Mouse (Mus musculus) left cerebral cortex, adult 8-10 months (tissue): ENCODE measurements around the gene Dnajc21. TPM values are rescaled to one million over a fixed set of nuclear protein-coding genes. Genes with fewer than 3 reads are reported as not detected.
"Not testable (repeated sequence)": the region's sequence is repeated elsewhere in the genome, so short reads cannot be mapped to it uniquely, and the experiment has no call there.

Source experiments
- DNase-seq, 2 experiments: peaks; one replicate each; pipeline ENCODE4 v3.0.0; 2022; ENCODE audit warnings: low spot score in 2 of 2
- total RNA-seq, 4 experiments: library from RNA; stranded (reverse); gene quantifications; 2 replicates each; pipeline ENCODE4 v1.2.4; 2022

Dnajc21 gene
- total RNA-seq, result 10 to 100 TPM; 22.3 to 27.0 (median 24.7) TPM

DNA sequence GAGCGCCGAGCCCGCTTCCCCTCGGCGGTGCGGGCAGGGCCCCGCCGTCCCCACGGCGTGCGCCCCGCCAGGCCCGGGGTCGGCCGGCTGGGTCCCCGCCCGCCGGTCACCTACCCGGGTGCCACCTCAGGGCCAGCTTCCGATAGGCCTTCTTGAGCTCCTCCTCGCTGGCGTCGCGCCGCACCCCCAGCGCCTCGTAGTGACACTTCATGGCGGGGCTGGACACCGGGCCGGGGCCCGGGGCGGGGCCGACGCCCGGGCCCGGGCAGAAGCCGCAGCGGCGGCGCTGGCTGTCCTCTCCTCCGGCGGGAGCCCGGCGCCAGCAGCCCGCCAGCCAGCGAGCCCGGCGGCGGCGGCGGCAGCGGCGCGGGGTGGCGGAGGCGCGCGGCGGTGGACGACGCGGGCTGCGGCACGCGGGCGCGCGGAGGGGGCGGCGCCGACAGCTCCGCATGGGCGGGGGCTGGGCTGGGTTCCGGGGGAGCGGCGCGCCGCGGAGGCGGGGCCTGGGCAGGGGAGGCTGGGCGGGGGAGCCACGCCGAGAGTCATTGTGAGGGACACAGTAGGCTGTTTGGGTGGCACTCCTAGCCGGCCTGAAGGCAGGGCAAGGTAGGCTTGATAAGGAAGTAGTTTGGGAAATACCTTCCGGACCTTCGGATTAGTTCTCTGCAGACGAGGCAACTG lies at the start of gene Dnajc21:
Gene Dnajc21 (minus strand): TSS at position 366 of the 681 bp plus-strand sequence.
- DNase-seq, result peak; percentile 52 to 71

DNA sequence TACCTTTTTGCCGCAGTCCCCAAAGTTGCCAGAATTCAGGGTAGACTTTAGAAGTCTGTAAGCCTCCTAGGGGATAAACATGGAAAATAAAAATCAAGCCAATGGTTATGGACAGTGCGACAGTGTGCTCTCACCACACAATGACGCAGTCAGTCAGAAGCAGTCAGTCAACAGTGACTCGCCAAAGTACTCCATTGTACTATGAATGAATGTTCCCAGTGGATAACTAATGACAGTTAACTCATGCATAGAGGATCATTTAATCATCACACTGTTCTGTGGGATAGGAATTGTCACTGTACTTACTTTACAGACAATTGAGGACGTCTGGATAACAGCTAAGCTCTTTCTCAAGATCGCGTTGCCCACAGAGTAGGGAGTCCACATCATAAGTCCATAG lies 44.9 kb upstream of the Dnajc21 start:
- no peak for DNase-seq

DNA sequence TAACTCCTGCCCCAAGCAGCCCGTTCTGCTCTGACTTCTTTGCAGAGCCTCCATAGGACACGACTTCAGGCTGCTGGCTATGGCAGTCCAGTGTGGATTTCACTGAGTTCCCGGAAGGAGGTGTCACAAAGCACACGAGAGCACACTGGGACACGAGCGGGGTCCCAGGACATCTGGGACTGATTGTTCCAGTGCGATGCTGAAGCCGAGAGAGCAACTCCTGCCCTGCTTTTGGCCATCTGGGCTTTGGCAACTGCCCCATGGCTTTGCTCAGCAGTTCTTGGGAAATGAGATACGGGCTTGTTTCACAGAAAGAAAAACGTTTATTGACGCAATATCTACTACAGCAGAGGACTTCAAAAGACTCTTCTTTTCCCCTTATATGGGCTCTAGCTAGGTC lies 35.8 kb upstream of the Dnajc21 start:
- DNase-seq, result no peak

DNA sequence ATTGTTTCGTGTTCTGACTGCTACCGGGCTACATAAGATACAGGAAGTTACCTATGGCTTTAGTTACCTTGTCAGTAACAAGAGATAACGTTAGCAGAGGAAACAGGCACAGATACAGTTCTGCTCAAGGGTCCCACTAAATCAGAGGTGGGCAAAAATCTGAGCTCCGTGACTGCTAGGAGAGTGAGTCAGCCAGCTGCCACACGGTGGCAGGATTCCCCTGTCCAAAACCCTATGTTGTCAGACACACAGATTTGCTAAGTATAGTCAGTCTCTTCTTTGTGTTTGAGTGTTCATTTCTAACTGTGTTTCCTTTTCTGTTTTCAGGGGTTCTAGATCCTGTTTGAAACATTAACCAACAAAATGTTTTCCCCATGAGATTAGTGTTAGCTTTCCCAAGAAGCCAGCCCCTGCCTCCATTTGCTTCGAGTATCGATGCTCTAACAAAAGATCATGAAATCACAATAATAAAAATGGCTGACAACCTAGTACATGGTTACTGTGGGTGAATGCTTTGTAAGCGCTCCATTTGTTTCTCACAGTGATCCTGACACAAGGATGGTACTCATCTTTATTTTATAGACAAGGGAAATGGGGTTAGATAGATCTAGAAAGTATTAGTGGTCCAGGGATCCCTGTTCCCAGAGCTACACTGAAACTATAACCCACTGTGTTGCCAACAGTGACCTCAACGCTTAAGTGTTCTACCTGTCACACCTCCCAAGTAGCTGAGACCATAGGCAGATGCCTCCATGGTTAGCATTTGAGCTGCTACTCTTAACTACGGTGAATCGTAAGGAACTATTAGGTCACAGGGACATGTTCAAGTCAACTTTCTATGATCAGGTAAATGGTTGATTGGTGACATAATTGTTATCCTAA lies 30.8 kb upstream of the Dnajc21 start:
- peak in 1 of 2 experiments; percentile 23 for DNase-seq

DNA sequence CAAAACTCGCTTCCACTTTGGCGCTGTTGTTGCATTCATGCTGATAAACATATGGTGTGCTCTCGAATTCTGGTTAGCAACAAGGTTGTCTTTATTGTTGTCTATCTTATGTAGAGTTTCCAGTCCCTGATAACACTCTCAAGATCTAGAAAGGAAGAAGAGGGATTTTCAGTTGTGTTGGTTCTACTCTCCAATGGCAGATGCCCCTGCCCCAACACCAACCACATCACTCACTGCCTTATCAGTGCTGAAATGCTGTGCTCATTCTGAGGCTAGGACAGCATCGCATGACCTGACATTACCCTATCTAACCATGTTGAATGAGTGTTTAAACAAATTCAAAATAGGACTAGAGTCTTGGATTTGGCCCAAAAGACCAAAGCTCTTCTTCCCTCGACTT lies 29.7 kb upstream of the Dnajc21 start:
- no peak for DNase-seq

DNA sequence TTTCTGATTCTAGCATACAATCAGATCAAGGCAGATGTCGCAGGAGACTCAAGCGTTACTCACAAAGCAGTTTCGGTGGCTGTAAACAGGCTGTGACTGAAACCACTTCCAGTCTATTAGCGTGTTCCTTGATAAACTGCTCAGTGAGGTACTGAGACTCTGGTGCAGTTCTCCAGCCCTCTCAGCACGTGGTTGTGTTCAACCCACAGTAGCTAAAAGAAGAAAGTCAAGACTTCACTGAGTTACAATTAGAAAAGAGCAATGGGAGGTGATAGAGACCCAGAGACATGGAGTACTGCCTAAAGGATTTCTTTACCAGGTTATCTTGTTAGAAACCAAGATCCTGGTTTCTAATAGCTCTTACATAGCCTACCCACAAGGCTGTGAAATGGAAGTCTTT lies 29.3 kb upstream of the Dnajc21 start:
- no peak for DNase-seq

DNA sequence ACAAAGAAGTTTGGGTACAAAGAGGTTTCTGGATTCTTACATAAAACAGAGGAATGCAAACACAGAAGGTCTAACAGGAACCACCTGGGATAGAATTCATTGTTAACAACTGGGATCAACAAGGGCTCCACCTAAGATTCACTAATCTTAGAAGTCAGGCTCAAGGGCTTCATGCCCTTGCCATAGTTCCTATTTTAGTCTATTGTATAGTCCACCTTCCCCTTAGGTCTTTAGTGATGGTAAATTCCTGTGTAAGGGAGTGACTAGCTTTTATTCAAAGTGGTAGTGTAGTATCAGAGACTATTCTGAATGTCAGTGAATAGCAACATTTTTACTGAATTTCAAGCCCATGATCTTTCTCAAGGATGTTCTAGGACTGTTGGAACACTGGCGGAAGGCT lies 26.4 kb upstream of the Dnajc21 start:
- DNase-seq, result not testable (repeated sequence)

DNA sequence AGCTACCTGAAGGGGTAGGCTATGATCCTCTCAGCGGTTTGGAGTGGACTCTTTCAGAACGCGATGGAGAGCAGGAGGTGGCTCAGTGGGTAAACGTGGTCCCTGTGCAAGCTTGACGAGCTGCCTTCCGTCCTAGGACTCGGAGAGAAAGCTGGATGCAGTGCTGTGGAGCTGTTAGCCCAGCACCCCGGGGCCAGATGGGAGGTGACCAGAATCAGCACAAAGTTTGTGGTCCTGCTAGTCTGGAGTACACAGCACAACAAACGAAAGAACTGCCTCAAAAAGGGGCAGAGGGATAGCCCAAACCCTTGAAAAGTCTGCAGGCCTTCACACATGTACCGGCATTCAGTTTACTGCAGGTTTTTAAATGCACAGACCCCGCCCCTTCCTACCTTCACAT lies 25.6 kb upstream of the Dnajc21 start:
- no peak for DNase-seq

DNA sequence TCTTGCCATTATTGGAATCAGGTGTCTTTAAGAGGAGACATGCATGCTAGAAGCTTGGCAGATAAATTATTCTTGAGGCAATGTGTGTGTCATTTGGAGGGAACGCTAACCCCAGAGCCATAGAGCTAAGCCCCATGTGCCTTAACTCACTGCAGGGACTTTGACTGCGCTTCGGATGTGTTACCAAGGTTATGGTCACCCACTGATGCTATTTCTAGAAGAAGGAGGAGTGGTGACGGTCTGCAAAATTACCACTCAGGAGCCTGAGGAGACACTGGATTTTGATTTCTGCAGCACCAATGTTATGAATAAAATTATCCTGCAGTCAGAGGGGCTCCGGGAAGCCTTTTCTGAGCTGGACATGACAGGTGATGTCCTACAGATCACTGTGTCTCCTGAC lies 19.8 kb upstream of the Dnajc21 start:
- peak in 1 of 2 experiments; percentile 22 for DNase-seq

DNA sequence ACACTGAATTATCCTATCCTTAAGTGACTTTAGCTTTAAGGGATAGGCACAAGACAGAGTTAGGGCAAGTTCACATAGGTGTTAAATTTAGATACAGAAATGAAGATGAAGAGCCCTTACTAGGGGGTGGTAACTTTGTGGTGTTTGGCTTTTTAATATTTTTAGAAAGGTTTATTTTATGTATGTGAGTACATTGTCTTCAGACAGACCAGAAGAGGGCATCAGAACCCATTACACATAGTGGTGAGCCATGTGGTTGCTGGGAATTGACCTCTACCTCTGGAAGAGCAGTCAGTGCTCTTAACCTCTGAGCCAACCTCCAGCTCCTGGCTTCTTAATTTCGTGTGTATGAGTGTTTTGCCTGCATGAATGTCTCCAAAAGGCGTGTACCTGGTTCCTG lies 16.9 kb upstream of the Dnajc21 start:
- no peak for DNase-seq

DNA sequence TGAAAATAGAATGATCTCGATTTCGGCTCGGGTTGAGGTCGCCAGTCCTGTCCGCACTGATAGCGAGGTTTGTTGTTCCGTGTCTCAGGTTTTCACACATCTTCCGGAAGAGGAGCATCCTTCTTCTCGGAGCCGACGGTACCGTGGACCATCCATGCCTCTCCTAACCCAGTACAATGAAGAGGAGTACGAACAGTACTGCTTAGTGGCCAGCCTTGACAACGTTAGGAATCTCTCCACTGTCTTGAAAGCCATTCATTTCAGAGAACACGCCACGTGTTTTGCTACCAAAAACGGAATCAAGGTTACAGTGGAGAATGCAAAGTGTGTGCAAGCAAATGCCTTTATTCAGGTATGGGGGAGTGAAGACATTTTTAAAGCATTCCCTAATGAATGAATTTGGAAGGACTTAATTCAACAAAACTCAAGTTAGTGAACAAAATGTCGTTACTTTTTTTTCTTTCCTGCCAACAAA lies 16.1 kb upstream of the Dnajc21 start:
- DNase-seq, result no peak

DNA sequence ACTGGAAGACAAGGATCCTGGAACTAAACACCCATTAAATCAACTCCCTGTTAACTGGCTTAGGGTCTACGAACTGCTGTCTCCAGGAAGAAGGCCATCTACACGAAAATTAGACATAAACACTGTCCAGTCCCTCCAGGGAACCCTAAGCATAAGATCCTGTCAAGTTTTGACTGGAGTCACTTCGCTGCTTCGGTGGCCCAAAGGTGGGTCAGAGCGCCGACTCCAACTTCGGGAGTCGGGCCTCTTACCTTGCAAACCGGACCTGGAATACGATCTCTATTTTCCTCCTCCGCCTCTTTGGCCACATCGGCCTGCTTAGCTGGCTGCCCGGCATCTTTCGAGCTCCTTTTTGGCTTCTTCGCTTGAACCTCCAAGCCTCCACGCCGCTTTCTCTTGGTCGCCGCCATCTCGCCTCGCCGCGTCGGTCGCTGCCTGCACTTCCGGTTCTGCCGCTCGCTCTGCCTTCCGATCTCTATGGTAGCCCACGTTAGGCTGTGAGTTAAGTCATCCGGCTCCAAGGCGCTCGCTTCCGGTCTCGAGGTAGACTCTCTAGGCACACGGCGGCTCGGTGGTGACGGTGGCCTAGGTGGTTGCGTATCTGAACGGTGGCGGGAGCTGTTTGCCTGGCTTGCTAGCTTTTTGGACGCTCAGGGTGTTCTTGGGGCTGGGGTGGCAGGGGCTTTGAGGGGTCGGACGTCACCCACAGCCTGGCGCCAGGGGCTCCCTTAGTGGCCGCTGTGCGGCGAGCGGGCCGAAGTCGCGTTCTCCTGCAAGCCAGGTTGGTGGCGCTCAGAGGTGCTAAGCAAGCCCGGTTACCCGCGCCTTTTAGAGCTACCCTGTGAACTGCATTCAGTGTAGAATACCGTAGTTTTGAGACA lies 15.4 kb upstream of the Dnajc21 start, which contains the start of the genes Brix1 and Rad1:
Gene Brix1 (minus strand): TSS at position 464 of the 881 bp plus-strand sequence.
Gene Rad1 (plus strand): TSS at position 535 of the 881 bp plus-strand sequence.
- peak; percentile 89 to 95 for DNase-seq

DNA sequence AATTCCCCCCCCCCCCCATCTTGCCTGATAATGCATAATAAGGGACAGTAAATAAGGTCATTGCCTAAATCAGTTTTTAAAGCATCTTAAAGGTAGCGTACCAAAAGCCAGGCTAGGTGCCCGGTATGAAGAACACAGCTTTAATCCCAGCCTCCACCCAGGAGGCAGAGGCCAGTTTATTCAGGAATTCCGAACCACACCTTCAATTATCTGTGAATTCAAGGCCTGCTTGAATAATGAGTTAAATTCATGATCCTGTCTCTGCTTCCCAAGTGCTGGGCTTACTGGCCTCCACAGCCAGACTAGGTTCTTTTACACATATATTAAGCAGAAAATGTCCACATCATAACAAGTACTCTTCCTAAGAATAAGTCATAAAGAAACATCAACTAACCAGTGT lies 625 bp upstream of the Dnajc21 start:
- no peak for DNase-seq

DNA sequence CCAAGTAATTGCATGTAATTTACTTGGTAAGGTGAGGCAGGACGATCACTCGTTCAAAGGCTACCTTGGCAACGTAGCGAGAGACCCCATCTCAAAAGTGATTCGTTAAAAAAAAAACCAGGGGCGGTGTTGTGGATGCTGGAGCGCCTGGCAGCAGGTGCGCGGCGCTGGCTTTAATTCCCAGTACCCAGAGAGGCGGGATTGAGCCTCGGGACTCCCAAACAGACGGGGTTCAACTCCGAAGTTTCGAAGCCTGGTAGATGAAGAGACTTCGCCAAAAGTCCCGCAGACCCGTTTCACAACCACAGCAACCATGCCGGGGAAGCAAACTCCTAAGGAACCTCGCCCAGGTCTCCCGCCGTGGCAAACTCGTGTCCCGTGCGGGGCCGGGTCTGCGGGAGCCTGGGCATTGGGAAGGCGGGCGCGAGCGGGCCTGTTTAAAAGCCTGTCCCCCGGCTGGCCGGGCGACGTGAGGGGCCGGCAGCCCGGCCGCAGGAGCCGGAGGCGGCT lies 620 bp downstream of the Dnajc21 start:
- DNase-seq, result peak in 1 of 2 experiments; percentile 19

DNA sequence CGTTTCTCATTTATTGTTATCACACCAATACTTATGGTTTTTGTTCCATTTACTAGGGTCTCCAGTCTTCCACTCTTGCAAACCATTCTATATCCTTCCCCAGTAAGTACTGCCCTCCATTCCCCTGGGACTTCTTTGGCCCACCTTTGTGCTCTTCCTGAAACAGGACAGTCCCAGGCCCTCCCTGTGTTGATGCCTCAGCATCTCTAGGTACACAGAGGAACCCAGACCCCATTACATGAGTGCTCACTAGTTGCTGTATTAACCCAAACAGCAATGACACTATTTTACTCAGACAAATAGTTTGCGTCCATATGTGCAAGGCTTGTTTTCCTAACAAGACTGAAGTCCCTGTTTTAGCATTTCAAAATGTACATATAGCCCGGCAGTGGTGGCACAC lies 1.6 kb downstream of the Dnajc21 start:
- DNase-seq, result no peak

DNA sequence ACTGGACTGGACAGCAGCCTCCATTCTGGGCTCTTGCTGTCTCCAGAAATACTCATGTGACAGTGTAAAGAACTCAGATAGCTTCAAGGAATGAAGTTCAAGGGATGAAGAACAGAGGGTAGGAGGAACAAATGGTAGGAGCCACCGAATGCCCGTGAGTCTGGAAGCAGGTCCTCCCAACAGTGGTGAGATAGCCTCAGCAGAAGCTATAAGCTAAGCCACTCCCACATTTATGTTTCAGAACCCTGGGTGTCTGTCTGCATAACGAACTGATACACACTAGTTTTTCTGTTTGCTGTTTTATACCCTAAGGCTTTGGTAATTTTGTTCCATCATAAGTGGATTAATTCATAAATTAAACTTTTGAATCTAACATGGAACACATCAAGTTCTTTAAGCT lies 5.6 kb downstream of the Dnajc21 start:
- DNase-seq, result no peak

DNA sequence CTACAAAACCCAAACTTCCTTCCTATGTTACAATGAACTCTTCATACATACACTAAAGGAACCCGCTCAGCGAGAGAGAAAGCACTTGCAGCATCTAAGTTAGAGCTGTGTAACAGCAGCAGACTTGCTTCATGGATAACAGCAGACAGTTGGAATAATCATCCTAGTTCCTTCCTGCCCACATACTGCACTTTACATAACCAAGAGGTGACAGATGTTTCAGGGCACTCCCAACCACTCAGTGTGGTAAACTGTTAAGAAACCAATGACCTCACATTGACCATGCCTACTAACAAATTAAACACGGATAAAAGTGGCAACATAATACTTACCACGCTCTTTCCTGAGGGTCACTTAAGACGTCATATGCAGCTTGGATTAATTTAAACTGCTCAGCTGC lies 6.8 kb downstream of the Dnajc21 start:
- no peak for DNase-seq

DNA sequence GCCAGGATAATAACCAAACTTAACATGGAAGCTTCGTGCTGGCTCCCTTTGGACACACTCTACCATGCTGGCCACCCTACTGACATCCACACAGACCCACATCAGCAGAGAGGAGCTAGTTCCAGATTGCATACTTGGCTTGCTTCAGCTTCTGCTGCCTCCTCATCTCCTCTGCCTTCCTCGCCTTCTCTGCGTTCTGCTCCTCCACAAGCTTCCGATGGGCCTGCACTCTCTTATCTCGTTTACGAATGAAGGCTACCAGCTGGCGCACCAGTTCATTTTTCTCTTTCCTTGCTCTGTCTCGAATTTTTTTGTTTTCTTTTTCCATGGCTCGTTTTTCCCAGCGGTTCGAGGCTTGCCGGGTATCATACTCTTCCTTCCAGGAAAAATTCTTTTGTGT lies 9.3 kb downstream of the Dnajc21 start:
- no peak for DNase-seq

DNA sequence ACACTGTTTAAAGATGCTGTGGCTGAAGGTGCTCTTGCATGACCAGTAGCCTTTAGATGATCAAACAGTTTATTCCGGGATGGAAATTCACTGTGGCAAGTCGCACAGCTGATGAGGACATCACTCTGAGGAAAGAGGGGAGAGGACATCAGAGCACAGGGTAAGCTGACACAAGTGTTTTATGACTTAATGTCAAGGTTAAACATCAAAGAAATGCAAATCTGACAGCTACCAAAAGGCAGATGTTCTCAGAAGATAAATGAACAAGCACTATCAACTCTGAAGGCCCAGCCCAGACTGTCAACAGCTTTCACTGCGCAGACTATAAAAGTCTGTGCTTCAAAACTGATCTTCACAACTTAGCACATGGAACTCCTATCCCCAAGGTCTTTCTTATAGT lies 23.2 kb downstream of the Dnajc21 start:
- no peak for DNase-seq

DNA sequence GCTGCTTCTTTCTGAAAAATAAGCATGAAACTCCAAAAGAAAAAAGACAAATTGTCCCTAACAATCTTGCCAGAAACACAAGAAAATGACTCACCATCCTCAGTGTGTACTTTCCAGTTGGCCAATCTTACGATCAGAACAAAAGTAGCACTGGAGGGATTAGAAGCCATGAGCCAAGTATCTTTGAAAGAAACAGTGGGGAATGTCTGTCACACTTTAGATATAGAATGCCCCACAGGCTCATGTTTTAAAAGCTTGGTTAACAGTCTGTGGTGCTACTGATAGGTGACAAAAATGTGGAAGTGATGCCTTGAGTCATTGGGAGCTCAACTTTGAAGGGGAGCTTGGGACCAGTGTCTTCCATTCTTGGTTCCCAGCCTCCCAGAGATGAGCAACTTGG lies 28.0 kb downstream of the Dnajc21 start:
- DNase-seq, result no peak

DNA sequence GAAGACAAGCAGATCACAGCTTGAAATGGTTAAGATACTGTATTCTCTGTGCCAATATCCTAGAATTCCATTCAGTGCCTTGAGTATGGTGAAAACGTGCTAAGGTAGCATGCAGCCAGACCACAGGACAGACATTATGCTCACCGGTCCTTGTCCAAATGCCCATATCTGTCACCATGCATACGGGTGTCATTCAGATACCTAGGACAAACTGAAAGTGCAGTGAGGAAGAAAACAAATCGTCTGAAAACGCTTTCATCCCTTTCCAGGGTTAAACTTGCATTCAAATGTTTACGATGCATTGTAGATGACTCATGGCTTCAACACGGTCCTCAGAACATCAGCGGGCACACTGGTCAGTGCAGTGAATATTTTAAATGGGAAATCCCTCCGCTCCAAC lies 28.8 kb downstream of the Dnajc21 start:
- no peak for DNase-seq
